Mouse (Mus musculus) testis, postnatal 10 days (tissue): Measurements from ENCODE around the gene S100a10.
"Not testable (repeated sequence)": the region's sequence is repeated elsewhere in the genome, so short reads cannot be mapped to it uniquely, and the experiment has no call there.

Experiments used
- DNase-seq: peaks from one replicate; pipeline ENCODE4 v3.0.0; 2021; ENCODE audit warnings: low spot score

Gene S100a10

GRCm38 (mm10) chr3:93554981-93555877, at the start of gene S100a10:
S100a10 (plus strand) TSS chr3:93555080.
- peak; percentile 81 for DNase-seq

GRCm38 (mm10) chr3:93505960-93506863, 48.7 kb upstream of the S100a10 start:
- DNase-seq: peak; percentile 55

GRCm38 (mm10) chr3:93506881-93507325, 48.0 kb upstream of the S100a10 start:
- DNase-seq: no peak

- no peak for DNase-seq
Measured at GRCm38 (mm10) chr3:93509301-93509700, 45.6 kb upstream of the S100a10 start.

GRCm38 (mm10) chr3:93511036-93511435, 43.8 kb upstream of the S100a10 start:
- no peak for DNase-seq

GRCm38 (mm10) chr3:93511801-93512200, 43.1 kb upstream of the S100a10 start:
- no peak for DNase-seq

- no peak for DNase-seq
Measured at GRCm38 (mm10) chr3:93512386-93513101, 42.3 kb upstream of the S100a10 start.

GRCm38 (mm10) chr3:93514628-93515027, 40.3 kb upstream of the S100a10 start:
- no peak for DNase-seq

GRCm38 (mm10) chr3:93517343-93517742, 37.5 kb upstream of the S100a10 start:
- DNase-seq: no peak

- no peak for DNase-seq
Measured at GRCm38 (mm10) chr3:93519856-93520329, 35.0 kb upstream of the S100a10 start.

GRCm38 (mm10) chr3:93520330-93521193, 34.3 kb upstream of the S100a10 start, which contains the start of gene S100a11:
S100a11 (plus strand) TSS chr3:93520488.
- peak; percentile 78 for DNase-seq

- DNase-seq: no peak
Measured at GRCm38 (mm10) chr3:93521462-93522057, 33.3 kb upstream of the S100a10 start.

- DNase-seq: peak; percentile 77
Measured at GRCm38 (mm10) chr3:93522611-93523010, 32.3 kb upstream of the S100a10 start.

GRCm38 (mm10) chr3:93527300-93527699, 27.6 kb upstream of the S100a10 start:
- DNase-seq: no peak

GRCm38 (mm10) chr3:93528807-93529206, 26.1 kb upstream of the S100a10 start:
- DNase-seq: no peak

- peak; percentile 81 for DNase-seq
Measured at GRCm38 (mm10) chr3:93537068-93537576, 17.8 kb upstream of the S100a10 start.

- no peak for DNase-seq
Measured at GRCm38 (mm10) chr3:93538486-93538885, 16.4 kb upstream of the S100a10 start.

GRCm38 (mm10) chr3:93541501-93541900, 13.4 kb upstream of the S100a10 start:
- DNase-seq: no peak

GRCm38 (mm10) chr3:93544170-93544569, 10.7 kb upstream of the S100a10 start:
- DNase-seq: not testable (repeated sequence)

- DNase-seq: peak; percentile 96
Measured at GRCm38 (mm10) chr3:93547099-93547648, 7.7 kb upstream of the S100a10 start.
